Mouse (Mus musculus) heart, embryonic 12.5 days (tissue): ENCODE measurements around the gene Letm1. TPM values are rescaled to one million over a fixed set of nuclear protein-coding genes. Genes with fewer than 3 reads are reported as not detected.

Source experiments
- ATAC-seq: fragments of 200-750 bp; cut with Nextera tagmentation; 2 replicates; pipeline ENCODE4 v1.8.0; 2017; ENCODE audit warnings: moderate TSS enrichment, moderate library complexity; ENCODE audit not compliant: insufficient number of reproducible peaks, low FRiP score
- H3K27ac ChIP-seq: fragments of 300-500 bp; sonication (generic); 2 replicates; pipeline ENCODE4 v1.5.1; 2016; ENCODE audit warnings: mild to moderate bottlenecking, moderate library complexity; ENCODE audit not compliant: poor library complexity, severe bottlenecking
- H3K27me3 ChIP-seq: fragments of 300-500 bp; sonication (generic); replicated peaks from 2 replicates; pipeline ENCODE4 v1.6.1; 2016; ENCODE audit warnings: mild to moderate bottlenecking, moderate library complexity
- H3K36me3 ChIP-seq: fragments of 300-500 bp; sonication (generic); 2 replicates; pipeline ENCODE4 v1.6.1; 2016; ENCODE audit warnings: mild to moderate bottlenecking, moderate library complexity
- H3K4me1 ChIP-seq: fragments of 300-500 bp; sonication (generic); replicated peaks from 2 replicates; pipeline ENCODE4 v1.6.1; 2016; ENCODE audit warnings: mild to moderate bottlenecking
- H3K4me2 ChIP-seq: fragments of 300-500 bp; sonication (generic); 2 replicates; pipeline ENCODE4 v1.6.1; 2016; ENCODE audit warnings: mild to moderate bottlenecking, moderate library complexity
- H3K4me3 ChIP-seq: fragments of 300-500 bp; sonication (generic); 2 replicates; pipeline ENCODE4 v1.5.1; 2016; ENCODE audit warnings: mild to moderate bottlenecking
- H3K9ac ChIP-seq: fragments of 300-500 bp; sonication (generic); 2 replicates; pipeline ENCODE4 v1.6.1; 2016; ENCODE audit warnings: mild to moderate bottlenecking, moderate library complexity
- H3K9me3 ChIP-seq: fragments of 300-500 bp; sonication (generic); replicated peaks from 2 replicates; pipeline ENCODE4 v1.6.1; 2016; ENCODE audit warnings: mild to moderate bottlenecking, moderate library complexity
- WGBS: fragments of 180-500 bp; shearing (Covaris S2); methylation state at CpG from one replicate; pipeline ENCODE4 v1.1.7; 2016; 5-methylcytosine and 5-hydroxymethylcytosine counted together
- polyA plus RNA-seq: library from polyadenylated mRNA; unstranded; fragments of >200 nt; fragmentation: Nextera tagmentation; extraction: Ambion mirVana; gene quantifications from 2 replicates; pipeline ENCODE4 v1.2.1, GENCODE M21; 2016

Letm1 gene
- polyA plus RNA-seq, 1 experiment from 2014 or later: 53.1 TPM

DNA sequence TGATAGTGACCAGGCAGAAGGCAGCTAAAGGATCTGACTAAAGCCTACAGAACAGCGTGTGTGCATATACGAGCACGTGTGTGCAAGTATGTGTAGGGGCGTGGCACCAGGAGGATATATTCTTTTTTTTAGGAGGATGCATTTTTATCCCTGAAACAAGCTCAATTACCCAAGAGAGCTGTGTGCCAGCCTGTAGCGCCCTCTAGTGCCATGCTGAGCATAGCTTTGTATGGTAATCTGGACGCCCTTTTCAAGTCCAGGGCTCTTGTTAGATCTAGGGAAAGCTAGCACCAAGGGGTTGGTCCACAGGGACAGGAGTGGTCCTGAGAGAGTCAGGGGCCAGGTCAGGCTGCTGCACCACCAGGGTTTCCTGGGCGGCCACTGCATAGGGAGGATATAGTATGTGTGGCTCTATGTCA is 44.7 kb downstream of the Letm1 start:
- Histone ChIP-seq H3K4me2 (no peak overlapping the region), H3K4me3 (no peak overlapping the region), H3K36me3 (peaks cover 51% of the 10 kb centered on the region), H3K9ac (no peak overlapping the region), H3K4me1 (peaks cover 2% of the 10 kb centered on the region), H3K27ac (no peak overlapping the region), H3K27me3 (no peaks in the 10 kb centered on the region), H3K9me3 (no peaks in the 10 kb centered on the region)
- 23% methylated on average over 7 of the region's 7 CpGs for WGBS
- ATAC-seq: no peak

DNA sequence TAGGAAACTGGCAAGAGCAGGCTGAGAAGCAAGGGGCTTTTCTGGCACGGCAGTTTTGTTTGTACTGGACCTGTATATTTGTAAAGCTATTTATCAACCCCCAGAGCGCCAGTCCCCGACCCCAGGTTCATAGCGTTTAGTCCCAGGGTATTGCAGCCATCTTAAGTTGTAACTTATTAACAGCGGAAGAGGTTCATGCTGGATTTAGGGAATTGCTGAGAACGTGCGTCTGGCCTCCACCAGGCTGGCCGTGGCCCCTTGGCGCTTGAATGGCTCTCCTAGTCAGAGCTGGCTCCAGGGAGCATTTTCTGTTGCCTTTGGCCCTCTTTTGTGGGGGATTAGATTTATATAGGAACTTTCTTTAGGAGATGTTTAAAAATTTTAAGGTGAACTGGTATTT is 46.4 kb downstream of the Letm1 start:
- Histone ChIP-seq H3K9me3 (no peaks in the 10 kb centered on the region), H3K4me3 (no peak overlapping the region), H3K9ac (no peak overlapping the region), H3K4me2 (no peak overlapping the region), H3K36me3 (peaks cover 44% of the 10 kb centered on the region), H3K4me1 (no peaks in the 10 kb centered on the region), H3K27me3 (0 out of 2 replicates have a peak, but pooled peaks cover 6% of the 10 kb centered on the region), H3K27ac (no peak overlapping the region)
- ATAC-seq: no peak
- 78% methylated on average over 9 of the region's 9 CpGs for WGBS

DNA sequence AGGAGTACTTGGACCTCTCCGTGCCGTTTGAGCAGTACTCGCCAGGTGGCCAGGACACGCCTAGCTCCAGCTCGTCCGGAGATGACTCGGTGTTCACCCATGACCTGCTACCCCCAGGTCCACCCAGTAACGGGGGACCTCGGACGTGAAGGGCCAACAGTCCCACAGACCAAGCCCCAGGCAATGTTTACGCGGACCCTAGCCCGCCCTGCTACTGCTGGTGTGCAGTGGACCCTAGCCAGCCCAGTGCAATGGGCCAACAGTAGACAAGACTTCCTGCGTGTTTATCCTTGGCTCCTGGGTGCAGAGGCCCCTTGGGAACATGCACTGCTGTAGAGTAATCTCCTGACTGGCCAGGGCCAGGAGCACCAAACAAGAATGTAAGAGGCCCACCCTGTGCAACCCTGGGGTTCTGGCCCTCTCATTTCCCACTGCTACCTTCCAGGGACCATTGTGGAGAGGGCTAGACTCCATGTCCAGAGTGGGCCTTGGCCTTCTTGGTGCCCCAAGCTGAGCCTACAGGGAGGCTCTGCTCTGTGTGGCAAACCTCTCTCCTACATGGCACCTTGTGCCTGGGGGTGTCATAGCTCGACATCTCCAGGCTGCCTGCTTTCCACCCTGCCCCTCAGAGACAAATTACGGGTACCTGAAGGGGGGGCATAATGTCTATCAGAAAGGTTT is 47.1 kb downstream of the Letm1 start:
- H3K4me3 ChIP-seq: no peak overlapping the region
- 0 out of 2 replicates have a peak, but pooled peaks cover 8% of the 10 kb centered on the region for H3K27me3 ChIP-seq
- 0 out of 2 replicates have a peak, but pooled peaks cover 2% of the 10 kb centered on the region for H3K4me1 ChIP-seq
- no peak overlapping the region for H3K9ac ChIP-seq
- no peak for ATAC-seq
- peaks cover 40% of the 10 kb centered on the region for H3K36me3 ChIP-seq
- H3K4me2 ChIP-seq: no peak overlapping the region
- 91% methylated on average over 16 of the region's 16 CpGs for WGBS
- H3K27ac ChIP-seq: no peak overlapping the region
- no peaks in the 10 kb centered on the region for H3K9me3 ChIP-seq

DNA sequence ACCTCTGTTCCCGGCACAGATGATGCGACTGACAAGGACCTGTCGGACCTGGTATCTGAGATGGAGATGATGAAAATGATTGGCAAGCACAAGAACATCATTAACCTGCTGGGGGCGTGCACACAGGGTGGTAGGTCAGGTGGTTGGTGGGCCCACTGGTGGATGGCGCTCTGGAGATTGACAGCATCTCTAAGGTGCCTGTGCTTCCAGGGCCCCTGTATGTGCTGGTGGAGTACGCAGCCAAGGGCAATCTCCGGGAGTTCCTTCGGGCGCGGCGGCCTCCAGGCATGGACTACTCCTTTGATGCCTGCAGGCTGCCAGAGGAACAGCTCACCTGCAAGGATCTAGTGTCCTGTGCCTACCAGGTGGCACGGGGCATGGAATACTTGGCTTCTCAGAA is 48.8 kb downstream of the Letm1 start:
- H3K36me3 ChIP-seq: peaks cover 33% of the 10 kb centered on the region

DNA sequence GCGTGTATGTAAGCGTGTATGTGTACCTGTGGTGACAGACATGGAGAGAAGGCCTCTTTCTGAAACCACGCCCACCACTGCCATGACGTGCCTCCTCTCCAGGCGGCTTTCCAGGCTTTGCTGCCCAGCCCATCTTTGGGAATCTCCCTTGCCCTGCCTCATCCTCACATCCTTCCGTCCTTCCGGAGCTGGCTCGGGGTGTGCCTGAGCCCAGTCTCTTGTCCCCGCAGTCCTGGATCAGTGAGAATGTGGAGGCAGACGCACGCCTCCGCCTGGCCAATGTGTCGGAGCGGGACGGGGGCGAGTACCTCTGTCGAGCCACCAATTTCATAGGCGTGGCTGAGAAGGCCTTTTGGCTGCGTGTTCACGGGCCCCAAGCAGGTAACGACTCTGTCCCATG is 51.6 kb downstream of the Letm1 start:
- Histone ChIP-seq H3K27ac (no peak overlapping the region), H3K4me2 (no peak overlapping the region), H3K27me3 (0 out of 2 replicates have a peak, but pooled peaks cover 8% of the 10 kb centered on the region), H3K4me1 (0 out of 2 replicates have a peak, but pooled peaks cover 2% of the 10 kb centered on the region), H3K4me3 (no peak overlapping the region), H3K9me3 (no peaks in the 10 kb centered on the region), H3K9ac (no peak overlapping the region), H3K36me3 (peaks cover 37% of the 10 kb centered on the region)
- no peak for ATAC-seq
- WGBS: 61% methylated on average over 21 of the region's 21 CpGs

More for the DNA sequence above, 48.8 kb downstream of the Letm1 start:
- Histone ChIP-seq H3K27ac (no peak overlapping the region), H3K4me2 (no peak overlapping the region), H3K27me3 (0 out of 2 replicates have a peak, but pooled peaks cover 8% of the 10 kb centered on the region), H3K9me3 (no peaks in the 10 kb centered on the region), H3K4me1 (0 out of 2 replicates have a peak, but pooled peaks cover 2% of the 10 kb centered on the region), H3K9ac (no peak overlapping the region), H3K4me3 (no peak overlapping the region)
- 87% methylated on average over 12 of the region's 12 CpGs for WGBS
- ATAC-seq: no peak

DNA sequence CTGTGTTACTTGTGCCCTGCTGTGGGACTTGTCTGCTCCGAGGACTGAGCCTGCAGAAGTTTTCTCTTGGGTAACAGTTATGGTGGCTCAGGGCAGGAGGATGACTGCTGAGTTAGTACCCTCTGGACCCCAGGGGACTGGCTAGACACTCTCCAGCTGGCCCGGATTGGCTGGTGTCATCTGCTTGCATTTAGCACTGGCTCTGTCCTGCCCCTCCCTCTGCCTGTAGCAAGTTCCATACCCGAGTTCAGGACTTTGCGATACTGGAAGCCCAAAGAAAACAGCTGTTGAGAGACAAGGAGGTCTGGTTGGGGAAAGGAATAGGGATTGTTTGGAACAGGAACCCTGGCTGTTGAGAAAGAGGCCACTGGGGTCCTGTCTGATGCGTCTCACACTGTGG is 52.1 kb downstream of the Letm1 start:
- Histone ChIP-seq H3K36me3 (peaks cover 34% of the 10 kb centered on the region), H3K27ac (no peak overlapping the region), H3K9ac (no peak overlapping the region), H3K27me3 (0 out of 2 replicates have a peak, but pooled peaks cover 8% of the 10 kb centered on the region), H3K9me3 (no peaks in the 10 kb centered on the region), H3K4me3 (no peak overlapping the region), H3K4me2 (no peak overlapping the region), H3K4me1 (0 out of 2 replicates have a peak, but pooled peaks cover 2% of the 10 kb centered on the region)
- 54% methylated on average over 5 of the region's 5 CpGs for WGBS
- ATAC-seq: no peak

DNA sequence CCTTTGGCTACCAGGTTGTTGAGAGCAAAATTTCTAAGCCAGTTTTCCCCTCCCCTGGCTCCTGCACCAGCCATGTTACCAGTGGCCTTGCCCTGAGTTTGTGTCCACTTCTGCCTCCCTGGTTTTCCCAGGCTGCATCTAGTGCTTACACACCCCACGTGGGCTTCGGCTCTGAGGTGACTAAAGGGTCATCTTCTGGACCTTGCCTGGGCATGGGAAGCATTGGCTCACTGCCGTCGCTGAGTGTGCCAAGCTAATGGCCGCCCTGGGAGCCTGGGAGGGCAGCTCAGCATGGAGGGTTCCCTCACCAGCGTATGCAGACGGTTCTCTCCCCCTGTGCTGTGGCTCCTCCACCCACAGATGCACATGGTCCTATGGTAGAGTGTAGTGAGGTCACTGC is 53.8 kb downstream of the Letm1 start:
- no peak for ATAC-seq
- Histone ChIP-seq H3K4me1 (0 out of 2 replicates have a peak, but pooled peaks cover 4% of the 10 kb centered on the region), H3K9ac (no peak overlapping the region), H3K36me3 (peaks cover 20% of the 10 kb centered on the region), H3K9me3 (no peaks in the 10 kb centered on the region), H3K4me2 (no peak overlapping the region), H3K4me3 (no peak overlapping the region), H3K27me3 (peaks cover 23% of the 10 kb centered on the region), H3K27ac (no peak overlapping the region)
- 83% methylated on average over 7 of the region's 7 CpGs for WGBS

DNA sequence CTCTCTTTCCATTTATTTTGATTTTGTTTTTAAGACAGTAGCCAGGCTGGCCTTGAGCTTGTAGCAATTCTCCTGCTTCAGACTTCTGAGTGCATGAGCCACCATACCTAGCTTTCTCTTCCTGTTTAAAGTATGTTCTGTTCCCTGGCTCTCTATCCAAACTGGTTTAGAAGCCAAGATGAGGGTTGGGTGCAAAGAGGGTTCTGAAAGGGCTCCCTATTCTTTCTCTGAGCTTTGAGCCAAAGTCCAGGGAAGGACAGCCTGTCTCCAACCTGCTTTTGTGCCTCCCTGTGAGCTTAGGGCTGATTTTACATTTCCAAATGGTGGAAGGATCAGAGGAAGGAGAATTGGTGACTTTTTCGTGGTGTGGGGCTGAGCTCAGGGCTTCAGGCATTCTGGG is 55.7 kb downstream of the Letm1 start:
- no peak for ATAC-seq
- H3K9me3 ChIP-seq: no peaks in the 10 kb centered on the region
- peaks cover 11% of the 10 kb centered on the region for H3K36me3 ChIP-seq
- WGBS: 71% methylated on average over 1 of the region's 1 CpGs
- no peak overlapping the region for H3K4me3 ChIP-seq
- peaks cover 19% of the 10 kb centered on the region for H3K4me1 ChIP-seq
- H3K27me3 ChIP-seq: peaks cover 34% of the 10 kb centered on the region
- no peak overlapping the region for H3K4me2 ChIP-seq
- H3K9ac ChIP-seq: no peak overlapping the region
- no peak overlapping the region for H3K27ac ChIP-seq

DNA sequence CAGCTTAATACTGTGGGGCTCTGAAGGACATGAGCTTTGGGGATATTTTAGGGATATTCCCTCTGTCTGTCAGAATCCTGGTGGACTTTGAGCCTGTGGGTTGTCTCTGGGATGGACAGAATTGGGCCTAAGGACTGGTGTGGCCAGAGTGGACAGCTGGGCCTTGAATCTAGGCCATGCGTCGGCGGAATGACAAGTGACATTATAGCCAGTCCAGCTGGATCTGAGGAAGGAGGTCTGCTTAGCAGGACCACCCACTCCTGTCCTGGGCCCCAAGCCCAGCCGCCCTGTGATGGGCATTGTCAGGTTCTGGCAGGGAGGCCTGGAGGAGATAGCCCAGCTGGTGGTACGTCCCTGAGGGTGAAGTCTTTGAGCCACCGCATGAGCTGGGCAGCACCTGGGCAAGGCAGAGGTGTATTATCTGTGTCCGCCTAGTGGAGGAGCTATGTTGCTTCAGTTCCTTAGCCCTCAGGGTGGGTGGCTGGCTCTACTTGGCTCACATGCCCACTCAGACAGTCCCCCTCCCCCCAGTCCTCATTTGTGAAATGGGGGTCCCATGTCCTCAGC is 56.5 kb downstream of the Letm1 start:
- Histone ChIP-seq H3K36me3 (peaks cover 5% of the 10 kb centered on the region), H3K4me1 (peaks cover 23% of the 10 kb centered on the region), H3K9ac (no peak overlapping the region), H3K4me2 (no peak overlapping the region), H3K27ac (no peak overlapping the region), H3K27me3 (peaks cover 28% of the 10 kb centered on the region), H3K4me3 (no peak overlapping the region), H3K9me3 (no peaks in the 10 kb centered on the region)
- WGBS: 86% methylated on average over 7 of the region's 7 CpGs
- no peak for ATAC-seq

DNA sequence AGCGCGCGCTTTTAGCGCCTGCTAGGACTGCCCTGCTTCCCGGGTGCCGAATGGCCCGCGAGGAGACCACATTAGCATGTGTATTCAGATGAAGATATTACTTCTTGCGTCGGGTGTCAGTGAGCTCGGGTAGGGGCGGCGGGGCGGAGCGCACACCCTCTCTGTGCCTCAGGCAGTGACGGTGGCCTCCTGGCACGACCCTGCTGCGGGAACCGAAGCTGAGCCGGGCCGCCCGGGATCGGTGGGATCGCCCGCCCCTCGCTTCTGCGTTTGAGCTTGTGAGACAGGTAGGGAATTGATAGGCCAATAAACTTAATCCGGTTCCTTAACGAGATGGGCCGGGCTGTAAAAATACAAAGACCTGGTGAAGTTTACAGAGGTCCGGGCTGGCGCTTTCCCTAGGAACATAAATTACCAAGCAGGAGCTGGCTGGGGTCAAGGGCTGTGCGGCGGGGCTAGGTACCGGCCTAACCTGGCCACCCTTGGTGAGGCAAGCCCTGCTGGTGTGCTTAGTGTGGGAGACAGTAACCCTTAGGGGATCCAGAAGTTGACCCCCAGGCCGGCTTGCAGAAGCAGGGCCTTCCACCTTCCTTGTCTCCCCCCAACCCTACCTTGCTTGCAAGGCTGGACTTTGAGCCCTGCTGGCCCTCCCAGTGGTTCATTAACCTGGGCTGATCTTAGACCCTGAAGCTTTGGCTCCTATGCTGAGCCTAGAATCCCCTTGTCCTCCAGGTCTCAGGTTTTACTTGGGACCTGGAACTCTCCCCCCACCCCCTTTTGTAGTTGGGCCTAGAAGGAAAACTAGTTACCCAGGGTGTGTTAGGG is 58.8 kb downstream of the Letm1 start:
- peak overlapping the region; percentile 75 for H3K9ac ChIP-seq
- H3K4me2 ChIP-seq: peak overlapping the region; percentile 88
- peak overlapping the region; percentile 60 for H3K4me3 ChIP-seq
- peaks cover 26% of the 10 kb centered on the region for H3K27me3 ChIP-seq
- H3K36me3 ChIP-seq: peaks cover 5% of the 10 kb centered on the region; the same call in 1 of the 2 replicates
- ATAC-seq: no peak
- H3K4me1 ChIP-seq: peaks cover 32% of the 10 kb centered on the region
- H3K27ac ChIP-seq: no peak overlapping the region
- no peaks in the 10 kb centered on the region for H3K9me3 ChIP-seq
- WGBS: 11% methylated on average over 36 of the region's 36 CpGs
